Mouse (Mus musculus) embryo, embryonic 9.5 days (tissue): Measurements from ENCODE around the gene Ralgapa2.

ENCODE experiments used
- DNase-seq: peaks from one replicate; pipeline ENCODE4 v3.0.0-alpha.2; 2017; ENCODE audit errors: extremely low spot score

Ralgapa2 gene

DNA sequence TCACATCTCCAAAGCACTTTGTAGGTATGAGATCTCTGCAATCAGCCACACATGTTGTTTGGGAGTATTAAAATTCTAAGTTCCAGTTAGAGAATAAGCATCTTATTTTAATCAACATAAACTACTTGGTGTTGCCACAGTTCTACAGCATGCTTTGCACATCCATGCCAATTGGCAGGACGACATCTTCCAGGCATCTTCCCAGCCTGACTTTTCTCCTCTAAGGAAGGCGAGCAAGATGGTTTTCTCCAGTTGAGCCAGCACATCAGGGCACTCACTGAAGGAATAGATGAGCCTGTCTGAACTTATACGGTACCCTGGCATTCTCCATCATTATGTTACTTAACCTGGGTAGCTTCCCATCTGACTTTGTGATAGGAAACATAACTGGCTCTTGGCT lies 83.4 kb downstream of the Ralgapa2 start:
- no peak for DNase-seq

DNA sequence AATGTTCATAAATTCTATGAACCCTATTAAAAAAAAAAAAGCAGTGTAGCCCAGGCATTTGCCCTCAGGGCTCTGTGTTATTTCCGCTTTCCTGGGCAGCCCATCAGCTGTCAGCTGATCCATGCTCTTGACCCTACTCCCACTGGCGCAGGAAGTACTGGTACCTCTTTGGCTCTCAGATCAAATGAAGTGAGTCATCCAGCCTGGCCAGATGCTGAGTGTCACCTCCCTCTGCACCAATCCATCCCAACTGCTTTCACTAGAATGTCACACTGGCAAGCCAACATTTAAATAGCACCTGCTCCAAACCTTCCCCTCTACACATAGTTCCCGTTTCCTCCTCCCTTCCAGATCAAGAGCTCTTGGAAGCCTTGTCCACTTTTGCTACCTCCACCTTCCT lies 84.8 kb downstream of the Ralgapa2 start:
- no peak for DNase-seq

GRCm38 (mm10) chr2:146426321-146426720 lies 85.8 kb downstream of the Ralgapa2 start:
- no peak for DNase-seq

GRCm38 (mm10) chr2:146425235-146425634 lies 86.9 kb downstream of the Ralgapa2 start:
- no peak for DNase-seq

- DNase-seq = no peak
Observed at GRCm38 (mm10) chr2:146423710-146424301, 88.3 kb downstream of the Ralgapa2 start.

DNA sequence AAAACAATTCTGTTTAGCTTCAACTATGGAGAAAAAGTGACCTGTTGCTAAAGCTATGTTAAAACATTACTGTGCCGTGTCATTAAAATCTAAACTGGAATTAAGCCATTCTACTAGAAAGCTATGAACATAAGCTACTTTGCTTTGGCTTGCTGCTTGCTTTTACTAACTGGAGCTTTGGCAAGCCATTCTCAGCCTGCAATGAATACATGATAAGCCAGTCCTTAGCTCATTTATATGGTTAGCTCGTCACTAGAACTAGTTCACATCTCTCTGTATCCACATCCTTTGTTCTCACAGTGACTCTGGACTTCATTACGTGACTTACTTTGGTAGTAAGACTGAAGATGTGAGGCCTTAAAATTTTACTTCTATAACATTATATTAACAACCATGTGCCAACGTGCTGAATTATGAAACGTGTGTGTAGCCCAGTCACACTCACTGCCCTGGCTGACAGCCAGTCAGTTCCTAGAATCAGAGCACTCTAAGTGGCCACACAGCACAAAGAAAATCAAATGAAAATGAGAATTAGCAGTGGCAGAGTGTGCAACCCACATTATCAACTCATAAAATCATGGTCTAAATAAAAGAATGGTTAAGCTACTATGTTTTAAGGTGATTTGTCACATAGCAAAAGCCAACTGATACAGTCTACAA lies 89.0 kb downstream of the Ralgapa2 start:
- DNase-seq = no peak

DNA sequence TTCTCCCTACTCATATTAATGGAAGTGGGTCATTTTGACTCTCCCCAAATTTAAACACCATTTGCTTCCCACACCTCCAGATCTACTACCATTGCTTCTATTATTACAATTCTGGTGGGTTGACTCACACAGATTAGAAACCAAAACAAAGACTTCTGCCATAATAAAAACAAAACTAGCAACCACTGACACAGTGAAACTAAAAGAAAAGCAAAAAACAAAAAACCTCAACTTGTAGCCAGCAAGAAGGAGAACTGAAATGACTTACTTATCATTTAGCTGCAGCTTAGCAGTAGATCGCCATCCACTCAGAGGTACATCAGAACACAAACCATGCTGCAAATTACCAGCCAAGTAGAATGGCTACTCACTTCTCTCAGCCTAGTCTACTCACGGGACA lies 95.9 kb downstream of the Ralgapa2 start:
- DNase-seq = no peak

GRCm38 (mm10) chr2:146414484-146415291 lies 97.5 kb downstream of the Ralgapa2 start:
- peak; percentile 61 for DNase-seq

DNA sequence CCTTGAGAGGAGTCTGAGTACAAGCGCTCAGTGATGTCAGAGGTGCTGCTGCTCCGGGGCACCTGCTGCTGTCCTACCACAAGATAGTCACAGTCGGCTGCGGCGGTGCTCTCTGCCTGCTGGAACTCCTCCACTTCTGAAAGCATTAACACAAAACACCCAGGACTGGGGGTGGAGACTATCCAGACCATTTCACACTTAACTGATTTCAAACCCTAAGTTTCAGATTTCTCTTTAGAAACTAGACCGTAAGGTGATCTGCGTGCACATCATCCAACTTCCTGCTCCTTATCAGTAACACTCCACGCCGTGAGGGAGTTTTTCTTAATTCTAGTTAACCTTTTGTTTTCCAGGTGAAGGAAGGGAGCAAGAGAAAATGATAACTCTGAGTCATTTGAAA lies 99.4 kb downstream of the Ralgapa2 start:
- DNase-seq = no peak

DNA sequence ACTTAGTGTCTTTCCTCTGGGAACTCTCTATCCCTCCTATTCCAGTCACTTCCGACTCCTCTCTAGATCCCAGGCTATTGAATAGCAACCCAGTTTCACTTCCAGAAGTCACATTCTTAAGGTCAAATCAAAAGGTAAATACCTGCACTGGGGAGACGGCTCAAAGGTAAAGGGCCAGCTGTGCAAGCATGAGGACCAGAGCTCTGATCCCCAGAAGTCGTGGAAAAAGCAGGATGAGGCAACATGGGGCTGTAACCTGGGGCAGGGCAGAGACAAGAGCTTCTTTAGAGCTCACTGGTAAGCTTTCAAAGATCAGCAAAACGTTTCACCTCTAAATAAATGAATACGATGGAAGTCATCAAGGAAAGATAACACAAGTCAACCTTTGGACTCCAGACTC lies 100.2 kb downstream of the Ralgapa2 start:
- DNase-seq = no peak

DNA sequence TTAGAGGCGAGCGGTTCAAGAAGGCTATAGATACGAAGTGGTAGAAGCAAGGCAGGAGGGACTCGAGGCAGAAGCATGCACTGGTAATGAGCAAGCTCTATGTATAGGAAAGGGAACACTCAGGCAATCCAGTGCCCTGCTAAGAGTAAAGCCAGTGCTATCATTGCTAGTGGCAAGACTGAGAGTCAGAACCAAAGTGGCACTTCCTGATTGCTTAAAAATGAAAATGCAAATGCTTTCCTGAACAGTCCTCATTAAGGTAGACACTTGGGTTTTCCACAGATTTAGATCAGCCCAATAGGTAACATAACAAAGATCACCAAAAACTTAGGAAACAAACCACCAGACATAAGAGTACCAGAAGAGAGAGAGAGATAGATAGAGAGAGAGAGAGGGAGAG lies 105.1 kb downstream of the Ralgapa2 start:
- DNase-seq = no peak

DNA sequence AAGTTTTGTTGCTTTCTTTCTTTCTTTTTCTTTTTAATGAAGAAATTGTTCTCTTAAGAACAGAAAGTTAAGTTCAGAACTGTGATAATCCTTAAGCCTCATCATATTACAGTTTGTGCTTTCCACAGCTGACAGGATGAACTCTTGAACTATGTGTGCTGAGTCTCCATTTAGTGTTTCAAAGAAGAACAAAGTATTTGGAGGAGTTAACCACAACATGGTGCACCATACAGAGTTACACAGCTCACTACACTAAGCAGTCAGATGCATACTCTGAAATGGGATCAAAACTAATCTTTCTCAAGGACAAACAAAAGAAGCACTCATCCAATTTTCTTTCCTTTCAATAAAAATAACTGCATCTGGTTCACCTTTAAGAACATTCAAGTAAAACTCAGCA lies 110.6 kb downstream of the Ralgapa2 start:
- DNase-seq = no peak

- DNase-seq = no peak
Observed at GRCm38 (mm10) chr2:146400738-146401137, 111.4 kb downstream of the Ralgapa2 start.

DNA sequence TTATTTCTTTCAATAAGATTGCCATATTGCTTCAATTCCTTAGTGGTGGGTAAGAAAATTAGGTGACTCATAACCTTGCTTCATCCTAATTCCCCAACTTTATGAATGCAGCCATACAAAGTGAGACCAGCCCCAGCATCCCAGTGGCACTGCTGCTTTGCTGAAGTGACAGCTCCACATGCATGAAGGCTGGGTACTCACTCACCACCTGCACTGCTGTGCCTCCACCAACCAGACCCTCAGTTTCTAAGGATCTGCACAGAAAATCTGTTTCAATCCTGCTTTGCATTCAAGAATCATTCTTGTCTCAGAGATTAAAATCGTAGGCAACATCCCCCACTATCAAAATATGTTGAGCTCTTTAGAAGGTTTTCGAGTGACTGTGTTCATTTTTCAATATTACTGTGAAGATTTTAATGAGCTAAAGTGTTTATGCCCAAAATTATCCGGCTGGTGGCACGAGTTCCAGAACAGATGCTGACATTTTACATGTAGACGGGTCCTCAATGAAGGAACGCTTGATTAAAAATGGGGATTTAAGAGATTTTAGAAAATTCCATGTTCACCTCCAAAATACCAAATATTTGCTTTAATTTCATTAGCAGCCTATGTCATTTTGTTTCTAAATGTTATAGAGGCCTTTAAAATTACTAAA lies 113.8 kb downstream of the Ralgapa2 start:
- DNase-seq = no peak

- DNase-seq = no peak
Observed at GRCm38 (mm10) chr2:146387211-146387610, 124.9 kb downstream of the Ralgapa2 start.

GRCm38 (mm10) chr2:146384582-146384981 lies 127.6 kb downstream of the Ralgapa2 start:
- no peak for DNase-seq

DNA sequence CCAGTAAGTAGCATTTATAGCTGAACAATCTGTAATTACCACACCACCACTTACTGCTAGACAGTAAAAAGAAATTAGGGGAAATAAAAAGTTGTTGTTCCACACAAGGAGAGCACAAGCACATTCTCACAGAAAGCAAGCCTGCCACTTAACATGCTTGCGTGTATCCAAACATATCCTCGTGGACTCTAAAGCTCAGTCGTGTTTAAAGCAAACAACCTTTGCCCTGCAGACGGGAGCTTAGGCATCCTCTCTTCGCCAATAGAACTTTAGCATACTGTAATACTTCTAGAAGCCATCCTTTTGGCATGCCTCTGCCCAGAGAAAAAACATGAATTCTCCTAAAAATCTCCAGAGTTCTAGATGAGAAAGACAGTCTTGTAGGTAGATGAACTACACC lies 135.9 kb downstream of the Ralgapa2 start:
- no peak for DNase-seq

GRCm38 (mm10) chr2:146366098-146366497 lies 146.0 kb downstream of the Ralgapa2 start:
- no peak for DNase-seq

- no peak for DNase-seq
Observed at GRCm38 (mm10) chr2:146365368-146365983, 146.7 kb downstream of the Ralgapa2 start.

DNA sequence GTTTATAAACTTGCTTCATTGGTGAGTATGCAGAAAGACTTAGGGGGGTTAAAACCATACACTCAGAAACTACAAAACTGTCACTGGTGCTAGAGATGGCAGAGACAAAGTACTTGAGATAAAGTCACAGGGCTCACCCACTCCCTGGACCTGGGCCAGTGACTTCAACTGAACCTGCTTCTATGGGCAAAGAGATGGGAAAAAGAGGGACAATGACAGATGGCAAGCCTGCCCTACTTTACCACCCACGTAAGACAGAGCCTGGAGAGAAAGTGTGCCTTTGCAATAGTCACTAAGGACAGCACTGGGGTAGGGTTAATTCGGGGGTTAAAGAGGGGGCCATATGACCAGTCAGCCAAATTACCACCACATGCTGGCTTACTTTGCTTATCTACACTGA lies 148.7 kb downstream of the Ralgapa2 start:
- DNase-seq = no peak

- no peak for DNase-seq
Observed at GRCm38 (mm10) chr2:146362932-146363331, 149.2 kb downstream of the Ralgapa2 start.

- no peak for DNase-seq
Observed at GRCm38 (mm10) chr2:146361969-146362368, 150.2 kb downstream of the Ralgapa2 start.
